Mouse (Mus musculus) thymus, postnatal 14 days (tissue): ENCODE results near the gene Hfm1.
A peak's percentile ranks its signal among the peaks of the same experiment; 100 is the strongest.

Source experiments
- DNase-seq: peaks from one replicate; pipeline ENCODE4 v3.0.0; 2021

Gene Hfm1

DNA sequence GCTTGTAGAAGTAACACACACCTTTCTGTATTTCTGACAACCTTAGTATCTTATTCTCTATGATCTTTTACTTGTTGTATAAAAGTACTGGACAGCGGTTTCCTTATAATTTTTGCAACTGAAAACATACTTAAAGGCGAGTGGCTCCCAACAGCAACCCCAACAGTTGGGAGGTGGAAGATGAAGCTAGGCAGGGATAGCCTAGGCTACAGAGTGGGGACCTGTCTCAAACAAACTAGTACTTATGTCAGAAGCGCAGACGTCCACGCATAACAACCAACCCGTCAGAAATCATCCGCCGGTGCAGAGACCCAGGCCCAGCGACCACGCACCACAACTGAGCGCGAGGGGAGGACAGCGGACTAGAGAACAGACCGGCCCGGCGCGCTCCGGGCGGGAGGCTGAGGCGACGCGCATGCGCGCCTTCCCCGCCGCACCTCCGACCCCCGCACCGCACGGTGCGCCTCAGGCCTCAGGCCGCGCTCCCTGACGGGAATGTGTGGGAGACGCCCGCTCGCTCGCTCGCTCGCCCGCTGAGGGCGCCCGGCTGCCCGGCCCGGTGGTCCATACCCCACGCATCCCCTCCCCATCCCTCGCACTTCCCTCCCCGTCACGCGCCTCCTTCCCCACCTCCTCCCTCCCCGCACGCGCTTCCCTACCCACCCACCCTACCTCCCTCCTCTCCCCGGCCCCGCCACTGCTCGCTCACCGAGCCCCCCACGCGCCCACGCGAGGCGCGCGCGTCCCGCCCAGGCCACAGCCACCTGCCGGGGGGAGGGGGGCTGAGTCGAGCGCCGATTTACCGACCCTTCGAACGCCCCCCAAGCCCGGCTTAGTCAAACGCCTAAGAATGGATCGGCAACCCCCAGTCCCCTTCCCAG is at the start of gene Hfm1:
Gene Hfm1 (minus strand): TSS at position 834 of the 881 bp plus-strand sequence.
- DNase-seq, result peak; percentile 71

DNA sequence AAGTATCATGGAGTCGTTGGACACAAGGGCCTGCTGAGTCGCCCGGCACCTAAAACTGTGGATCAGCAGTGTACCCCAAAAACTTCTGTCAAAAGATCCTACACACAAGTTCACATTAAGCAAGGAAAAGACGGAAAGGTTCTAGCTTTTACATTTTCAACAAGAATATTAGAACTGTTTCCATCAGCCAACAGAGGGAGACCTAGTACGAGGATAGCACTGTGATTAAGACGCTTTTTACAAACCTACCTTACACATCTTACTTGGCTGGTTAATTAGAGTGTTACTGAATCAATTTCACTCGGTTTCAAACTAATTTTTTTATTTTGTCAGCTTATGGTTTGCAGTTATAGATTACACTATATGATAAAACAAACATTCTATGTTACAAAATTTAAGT is 47.8 kb upstream of the Hfm1 start:
- DNase-seq, result no peak

DNA sequence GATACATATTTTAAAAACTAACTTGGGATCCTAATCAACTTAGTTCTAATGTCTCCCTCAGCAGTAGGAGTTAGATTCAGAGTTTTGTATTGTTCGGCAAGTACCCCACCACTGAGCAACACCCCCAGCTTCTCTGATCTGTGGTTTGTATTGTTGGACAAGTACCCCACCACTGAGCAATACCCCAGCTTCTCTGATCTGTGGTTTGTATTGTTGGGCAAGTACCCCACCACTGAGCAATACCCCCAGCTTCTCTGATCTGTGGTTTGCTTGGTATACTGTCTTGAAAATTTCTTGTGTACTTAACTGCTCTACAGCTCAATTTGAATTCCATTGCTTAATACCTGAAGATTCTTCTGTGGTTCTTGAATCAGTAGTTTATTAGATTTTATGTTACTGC is 41.5 kb upstream of the Hfm1 start:
- no peak for DNase-seq

GRCm38 (mm10) chr5:106966443-106966842 is 40.3 kb upstream of the Hfm1 start:
- DNase-seq, result no peak

DNA sequence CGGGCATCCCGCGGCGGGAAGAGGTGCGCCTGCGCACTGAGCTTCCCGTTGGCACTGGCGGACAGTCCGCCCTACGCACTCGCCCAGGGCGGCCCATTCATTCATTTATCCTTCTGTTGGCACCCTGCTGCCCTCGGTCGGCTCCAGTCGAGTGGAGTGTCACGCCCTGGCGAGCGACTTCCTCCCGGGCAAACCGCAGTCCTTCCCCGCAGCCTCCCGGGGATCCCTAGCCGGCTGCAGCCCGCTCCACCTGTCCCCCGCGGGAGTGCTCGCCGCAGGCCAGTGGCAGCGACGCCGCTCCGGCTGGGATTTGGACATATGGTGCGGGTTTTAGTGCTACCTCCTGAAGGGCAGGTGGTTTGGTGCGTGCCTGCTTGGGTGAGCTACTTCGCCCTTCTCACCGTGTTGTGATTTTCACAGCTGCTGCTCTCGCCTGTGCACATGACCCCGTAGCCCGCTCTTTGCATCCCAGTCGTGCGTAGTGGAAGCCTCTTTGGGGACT is 38.4 kb upstream of the Hfm1 start:
- DNase-seq, result no peak

DNA sequence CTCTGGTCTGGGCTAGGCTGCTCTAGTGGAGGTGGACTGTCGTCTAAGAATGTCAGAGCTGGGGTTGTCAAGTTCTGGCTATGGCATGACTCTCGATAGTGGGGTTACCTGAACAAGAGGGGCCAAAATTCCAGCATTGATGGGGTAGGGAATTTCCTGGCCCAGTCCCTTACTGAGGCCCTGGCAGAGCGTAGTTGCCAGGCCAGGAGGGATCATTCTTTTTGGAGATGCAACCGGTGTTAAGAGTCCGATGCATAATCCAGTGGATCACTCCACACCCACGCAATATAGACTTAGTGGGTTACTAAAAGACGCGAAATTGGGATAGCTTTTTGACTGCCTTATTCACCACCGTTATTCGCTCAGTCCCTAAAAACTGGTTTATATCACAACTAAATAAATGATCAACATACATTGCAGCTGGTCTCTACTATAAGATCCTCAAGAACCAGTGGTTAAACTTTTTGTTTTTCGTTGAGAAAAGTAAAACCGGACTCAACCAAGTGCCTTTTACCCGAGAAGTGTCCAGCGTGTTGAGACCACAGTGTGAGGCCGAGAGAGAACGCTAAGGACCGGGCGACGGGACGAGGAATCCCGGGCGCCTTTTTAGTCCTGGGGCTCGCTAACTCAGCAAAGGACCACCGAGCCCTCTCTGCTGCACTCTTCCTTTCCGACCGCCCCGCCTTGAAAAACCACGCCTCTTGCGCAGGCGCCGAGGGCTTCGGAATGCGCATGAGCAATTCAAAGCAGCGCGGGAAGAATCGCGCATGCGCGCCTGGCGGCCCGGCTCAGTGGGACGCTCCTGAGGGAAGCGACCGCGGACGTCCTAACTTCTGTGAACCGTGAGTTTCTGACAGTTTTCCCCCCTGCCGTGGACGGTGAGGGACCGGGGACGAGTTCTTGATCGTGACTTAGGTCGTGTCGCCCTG is 37.7 kb upstream of the Hfm1 start, which contains the start of gene Cdc7:
Gene Cdc7 (plus strand): TSS at position 739 of the 929 bp plus-strand sequence.
- peak; percentile 96 for DNase-seq

DNA sequence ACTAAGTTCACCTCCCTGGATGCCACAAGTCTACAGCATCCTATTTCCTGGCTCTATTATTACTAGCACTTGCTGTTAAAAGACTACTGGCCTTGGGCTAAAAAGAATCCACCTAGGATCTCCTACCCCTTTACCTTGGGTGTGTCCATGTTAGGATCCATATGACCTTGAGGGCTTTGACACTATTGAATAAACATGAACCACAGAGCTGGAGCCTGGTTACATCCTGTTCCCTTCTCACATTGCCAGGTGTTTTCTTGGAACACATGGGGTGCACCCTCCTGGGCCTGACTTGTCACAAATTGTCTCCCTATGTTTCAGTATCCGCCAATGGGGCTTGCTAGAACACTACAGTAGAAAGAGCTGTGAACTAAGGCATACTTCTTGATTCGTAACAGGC is 34.3 kb upstream of the Hfm1 start:
- no peak for DNase-seq

GRCm38 (mm10) chr5:106959031-106959430 is 32.9 kb upstream of the Hfm1 start:
- no peak for DNase-seq

DNA sequence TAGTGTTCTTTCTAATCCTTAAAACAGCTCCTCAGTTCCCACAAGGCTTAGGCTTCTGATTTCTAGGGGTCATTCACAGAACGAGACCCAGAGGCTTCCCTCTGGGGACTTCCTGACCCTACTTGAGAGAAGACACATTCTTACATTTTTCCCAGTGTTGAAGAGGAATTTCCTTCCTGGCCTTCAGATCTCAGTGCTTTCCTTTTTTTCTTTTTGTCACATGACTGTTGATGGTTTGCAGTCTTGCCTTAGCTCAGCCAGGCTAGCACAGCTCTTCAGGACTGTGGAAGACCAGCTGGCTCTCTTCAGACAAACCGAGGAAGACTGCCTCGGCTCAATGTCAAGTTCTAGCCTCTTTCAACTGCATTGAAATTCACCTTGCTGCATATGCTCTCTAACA is 30.3 kb upstream of the Hfm1 start:
- DNase-seq, result no peak

DNA sequence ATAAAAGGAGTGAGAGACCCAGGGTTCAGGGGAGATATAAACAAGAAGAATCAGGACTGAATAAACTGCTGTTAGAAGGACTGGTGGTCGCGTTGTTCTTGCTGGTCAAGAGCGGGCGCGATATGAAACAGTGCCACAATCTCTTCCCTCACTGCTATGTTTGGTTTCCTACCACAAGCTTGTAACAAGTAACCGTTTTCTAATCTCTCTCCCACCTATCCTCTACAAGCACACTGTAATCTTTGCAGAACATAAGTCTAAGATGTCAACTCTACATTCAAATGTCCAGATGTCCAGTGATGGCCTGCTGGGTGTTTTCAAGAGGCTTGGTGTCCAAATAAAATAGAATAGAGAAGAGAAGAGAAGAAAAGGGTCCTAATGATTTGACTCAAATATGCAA is 22.6 kb upstream of the Hfm1 start:
- no peak for DNase-seq

DNA sequence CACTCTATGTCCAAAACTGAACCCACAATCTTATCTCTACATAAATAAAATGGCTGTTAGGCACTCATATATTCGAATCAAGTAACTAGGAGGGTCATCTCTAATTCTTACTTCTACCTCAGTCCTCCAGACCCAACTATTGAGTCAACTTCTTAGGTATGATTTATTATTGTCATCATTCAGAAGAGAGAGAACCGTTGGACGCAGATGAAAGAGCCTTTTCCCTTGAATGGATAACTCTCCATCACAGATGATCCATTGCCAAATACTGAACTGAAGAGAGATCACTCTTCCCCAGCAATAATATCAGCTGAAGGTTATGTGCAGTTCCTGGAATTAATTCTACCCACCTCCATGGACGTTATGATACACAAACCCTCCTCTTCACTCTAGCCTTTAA is 20.2 kb upstream of the Hfm1 start:
- DNase-seq, result no peak

DNA sequence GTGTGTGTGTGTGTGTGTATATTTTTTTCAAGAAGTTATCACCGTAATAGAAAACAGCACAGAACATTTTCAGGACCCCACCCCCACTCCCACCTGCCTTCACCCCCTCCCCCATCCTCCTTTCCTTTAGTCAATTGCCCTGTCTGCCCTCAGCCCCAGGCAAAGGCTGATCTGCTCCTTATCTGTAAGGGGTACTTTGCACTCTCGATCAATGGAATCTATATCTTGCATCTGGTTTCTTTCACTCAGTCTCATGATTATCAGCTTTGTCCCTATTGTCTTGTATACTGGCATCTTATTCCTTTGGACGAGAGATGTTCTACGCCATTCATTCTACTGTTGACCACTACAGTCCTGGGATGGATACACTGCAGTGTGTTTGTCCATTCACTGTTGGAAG is 1.9 kb upstream of the Hfm1 start:
- DNase-seq, result no peak

DNA sequence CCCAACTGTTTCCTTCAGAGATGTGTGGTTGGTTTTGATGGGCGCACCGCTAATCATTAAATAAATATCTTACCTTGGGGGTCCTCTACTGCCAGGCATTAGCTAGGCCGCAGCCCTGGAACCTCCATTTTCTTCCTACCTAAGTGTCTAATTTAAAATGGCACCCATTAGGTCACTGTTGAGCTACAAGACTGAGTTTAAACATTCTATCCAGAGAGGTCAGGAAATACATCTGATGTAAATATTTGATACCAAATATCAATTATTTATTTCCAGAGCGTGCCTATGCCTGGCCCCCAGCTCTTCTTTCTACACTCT is 207 bp upstream of the Hfm1 start:
- no peak for DNase-seq

DNA sequence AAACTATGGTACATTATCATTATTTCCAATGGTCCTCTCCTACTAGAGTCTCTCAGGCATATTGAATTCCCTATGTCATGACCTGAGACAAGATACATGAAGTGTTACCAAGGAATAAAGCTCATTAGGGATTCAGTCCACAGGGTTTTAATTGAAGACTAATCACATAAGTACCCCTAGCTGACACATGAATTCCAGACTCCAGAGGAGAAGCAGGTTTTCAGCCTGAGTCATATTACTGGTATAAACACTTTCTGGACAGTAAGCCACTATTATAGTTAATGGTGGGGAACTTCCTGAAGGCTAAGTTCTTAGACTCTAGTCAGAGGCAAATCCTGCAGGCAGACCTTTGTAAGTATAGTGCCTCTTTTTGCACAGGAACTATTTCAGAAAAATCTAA is 6.8 kb downstream of the Hfm1 start:
- no peak for DNase-seq

GRCm38 (mm10) chr5:106896879-106897278 is 29.2 kb downstream of the Hfm1 start:
- no peak for DNase-seq

DNA sequence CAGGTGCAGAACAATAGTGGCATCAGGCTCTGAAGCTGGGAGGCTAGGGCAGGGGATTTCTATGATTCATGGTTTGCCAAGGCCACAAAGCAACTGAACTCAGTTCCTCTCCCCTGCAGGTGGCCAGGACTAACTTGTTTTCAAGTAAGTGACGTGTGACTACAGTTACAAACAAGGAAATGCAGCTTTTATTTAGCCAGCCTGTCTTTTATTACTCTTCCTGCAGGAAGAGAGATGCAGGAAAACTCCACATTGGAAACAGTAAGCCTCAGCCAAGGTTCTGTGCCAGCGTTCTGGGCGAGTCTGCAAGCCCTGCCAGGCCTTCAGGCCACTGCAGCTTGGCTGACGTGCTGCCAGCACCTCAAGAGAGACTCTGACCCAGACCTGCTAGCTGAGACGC is 34.3 kb downstream of the Hfm1 start:
- peak; percentile 61 for DNase-seq

DNA sequence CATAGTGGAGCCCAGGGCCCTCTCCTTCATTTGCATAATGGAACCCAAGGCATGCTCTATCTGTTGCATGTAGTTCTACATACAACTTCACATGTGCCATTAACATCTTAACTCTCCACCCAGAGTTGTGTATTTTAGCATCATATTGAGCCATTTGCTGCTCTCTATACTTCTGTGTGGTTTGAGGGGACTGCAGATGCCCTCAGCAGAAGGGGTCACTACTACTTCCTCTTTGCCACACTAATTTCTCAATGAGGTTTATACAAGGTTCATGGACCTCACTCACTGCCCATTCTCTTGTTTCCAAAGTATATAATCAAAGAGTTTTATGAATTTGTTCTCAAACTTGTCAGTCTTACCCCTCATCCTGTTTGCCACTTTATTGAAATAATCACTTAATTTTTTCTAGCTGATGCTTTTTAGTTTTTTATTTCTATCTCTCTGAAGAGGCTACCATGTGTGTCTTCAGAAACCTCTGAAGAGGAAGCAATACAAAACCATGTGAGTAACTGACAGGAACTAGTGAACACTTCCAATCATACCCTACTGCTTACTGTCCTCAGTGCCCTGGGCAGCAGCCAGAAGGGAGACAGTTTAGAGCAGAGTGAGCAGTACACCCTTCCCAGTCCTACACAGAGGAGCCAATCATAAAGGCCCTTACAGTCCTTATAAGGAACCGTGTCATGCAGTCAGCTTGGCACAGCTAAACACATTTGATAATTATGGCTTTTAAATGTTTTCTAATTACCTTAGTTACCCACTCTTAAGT is 38.6 kb downstream of the Hfm1 start:
- no peak for DNase-seq

GRCm38 (mm10) chr5:106885517-106885916 is 40.6 kb downstream of the Hfm1 start:
- DNase-seq, result no peak

DNA sequence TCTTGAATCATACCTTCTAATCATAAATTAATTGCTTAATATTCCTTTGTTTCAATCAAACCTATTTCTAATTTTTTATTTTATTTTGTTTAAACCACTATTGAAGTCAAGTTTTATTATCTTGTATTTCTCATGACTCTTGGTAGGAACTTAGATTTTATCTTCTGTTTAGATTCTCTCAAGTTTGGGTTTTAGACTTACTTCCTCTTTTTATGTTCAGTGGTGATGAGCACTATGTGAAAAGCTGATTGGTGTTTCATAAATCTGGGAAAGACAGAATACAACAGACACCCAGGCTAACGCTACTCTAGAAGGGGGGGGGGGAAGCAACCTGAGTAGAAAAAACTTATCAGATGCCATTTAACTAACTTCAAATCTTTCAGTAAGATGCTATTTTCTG is 49.7 kb downstream of the Hfm1 start:
- no peak for DNase-seq

DNA sequence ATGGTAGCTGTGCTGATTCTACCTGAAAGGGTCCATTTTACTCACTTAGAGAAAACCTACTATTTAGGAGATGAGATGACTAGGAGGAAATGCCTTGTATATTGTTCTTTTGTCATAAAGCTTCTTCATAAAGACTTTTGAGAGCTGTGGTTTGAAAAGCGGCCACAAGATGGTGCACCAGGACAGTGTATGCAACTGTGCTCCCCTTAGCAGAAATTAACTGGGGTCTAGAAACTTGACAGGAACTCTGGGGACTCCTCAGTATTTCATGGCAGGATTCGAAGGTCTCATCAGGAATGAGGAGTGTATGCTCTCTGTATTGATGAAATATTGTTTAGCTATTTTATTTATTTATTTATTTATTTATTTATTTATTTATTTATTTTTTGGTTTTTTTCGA is 65.7 kb downstream of the Hfm1 start:
- DNase-seq, result peak; percentile 84

DNA sequence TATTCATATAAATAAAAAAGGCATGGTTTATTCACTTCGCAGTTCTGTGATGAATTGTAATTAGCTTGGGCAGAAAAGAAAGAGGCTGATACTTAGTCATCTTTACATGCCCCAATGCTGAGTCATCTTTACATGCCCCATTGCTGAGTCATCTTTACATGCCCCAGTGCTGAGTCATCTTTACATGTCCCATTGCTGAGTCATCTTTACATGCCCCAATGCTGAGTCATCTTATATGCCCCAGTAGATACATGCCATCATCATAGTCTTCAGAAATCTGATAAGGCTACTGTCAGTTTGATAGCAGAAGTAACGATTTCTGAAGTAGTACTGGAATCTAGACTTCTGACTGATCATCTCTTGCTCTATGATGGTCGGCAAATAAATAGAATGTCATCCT is 72.8 kb downstream of the Hfm1 start:
- no peak for DNase-seq

DNA sequence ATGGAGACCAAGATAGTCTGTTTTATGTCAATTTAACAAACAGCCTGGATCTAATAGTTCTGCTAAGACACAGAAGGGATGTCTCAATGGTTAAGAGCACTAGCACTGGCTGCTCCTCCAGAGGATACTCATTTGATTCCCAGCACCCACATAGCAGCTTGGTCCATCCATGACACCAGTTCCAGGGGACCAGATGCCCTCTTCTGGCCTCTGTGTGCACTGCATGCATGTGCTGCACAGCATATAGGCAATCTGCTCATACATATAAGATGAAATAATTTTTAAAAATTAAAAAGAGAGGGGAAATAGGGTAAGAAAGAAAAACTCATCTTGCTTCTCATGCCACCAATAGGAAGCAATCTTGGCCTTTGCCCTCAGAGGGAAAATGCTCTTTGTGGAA is 79.1 kb downstream of the Hfm1 start:
- DNase-seq, result peak; percentile 21

- DNase-seq, result no peak
Measured at GRCm38 (mm10) chr5:106843906-106844305, 82.2 kb downstream of the Hfm1 start.
